Mouse (Mus musculus) C2C12 (cell line): ENCODE data around the gene Bicc1. TPM values are rescaled to one million over a fixed set of nuclear protein-coding genes. Genes with fewer than 3 reads are reported as not detected.

ENCODE experiments used
- H3K27me3 ChIP-seq: one replicate; pipeline ENCODE4 v1.6.1; 2011; ENCODE audit not compliant: control insufficient read depth, insufficient read depth, insufficient read length
- H3K36me3 ChIP-seq: one replicate; pipeline ENCODE4 v1.6.1; 2011; ENCODE audit not compliant: control insufficient read depth, insufficient read depth
- H3K4me3 ChIP-seq: one replicate; pipeline ENCODE4 v1.5.1; 2011; ENCODE audit warnings: mild to moderate bottlenecking, control low read depth; ENCODE audit not compliant: poor library complexity, insufficient read depth, severe bottlenecking
- H3K79me2 ChIP-seq: one replicate; pipeline ENCODE4 v1.6.1; 2011; ENCODE audit not compliant: control insufficient read depth, insufficient read depth
- H3K79me3 ChIP-seq: one replicate; pipeline ENCODE4 v1.6.1; 2011; ENCODE audit warnings: low read depth, control low read depth
- H3ac ChIP-seq: one replicate; pipeline ENCODE3; 2011; ENCODE audit warnings: low read depth; ENCODE audit not compliant: control insufficient read depth, insufficient read length
- CEBPB ChIP-seq: IDR thresholded peaks from one replicate; pipeline ENCODE4 v1.6.1; 2011; ENCODE audit warnings: low read depth, mild to moderate bottlenecking, control low read depth, moderate library complexity
- CTCF ChIP-seq: IDR thresholded peaks from one replicate; pipeline ENCODE4 v1.5.1; 2011; ENCODE audit not compliant: control insufficient read depth, insufficient read depth, insufficient read length
- FOSL1 ChIP-seq: IDR thresholded peaks from one replicate; pipeline ENCODE4 v1.8.0; 2011; ENCODE audit warnings: mild to moderate bottlenecking, low read length; ENCODE audit not compliant: poor library complexity, insufficient read depth, severe bottlenecking
- MAX ChIP-seq: IDR thresholded peaks from one replicate; pipeline ENCODE4 v1.6.1; 2011; ENCODE audit warnings: mild to moderate bottlenecking, control low read depth
- MYOD1 ChIP-seq: IDR thresholded peaks from one replicate; pipeline ENCODE4 v1.6.1; 2011; ENCODE audit warnings: low read depth; ENCODE audit not compliant: control insufficient read depth, insufficient read length
- MYOG ChIP-seq: IDR thresholded peaks from one replicate; pipeline ENCODE4 v1.6.1; 2011; ENCODE audit not compliant: control insufficient read depth, insufficient read length; ENCODE audit errors: extremely low read depth
- USF1 ChIP-seq: IDR thresholded peaks from one replicate; pipeline ENCODE4 v1.6.1; 2011; ENCODE audit warnings: low read depth, mild to moderate bottlenecking, control low read depth, moderate library complexity
- polyA plus RNA-seq: library from polyadenylated mRNA; unstranded; fragments of >200 nt; fragmentation: generic; extraction: Trizol; gene quantifications from one replicate; pipeline ENCODE4 v1.2.1, GENCODE M21; 2012; ENCODE audit warnings: missing spikeins

Gene Bicc1
- polyA plus RNA-seq, 1 experiment: 4.0 TPM

DNA sequence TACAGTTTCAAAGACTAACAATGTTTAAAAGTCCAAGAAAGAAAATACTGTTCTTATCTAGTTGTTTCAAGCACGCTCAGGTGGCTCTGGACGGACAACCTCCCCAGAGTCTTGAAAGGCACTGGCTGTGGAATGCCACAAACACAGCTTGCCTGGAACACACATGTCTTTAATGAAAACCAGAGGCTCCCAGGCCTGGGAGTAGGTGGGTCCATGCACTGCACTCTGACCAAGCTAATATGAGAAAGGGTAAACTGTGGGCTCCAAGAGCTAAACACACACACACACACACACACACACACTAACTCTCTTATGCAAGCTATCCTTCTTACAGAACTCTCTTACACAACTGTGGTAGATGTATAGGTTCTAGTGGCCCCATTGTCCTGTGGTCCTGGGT, 99.2 kb downstream of the Bicc1 start:
- H3K36me3 ChIP-seq: no peaks in the 10 kb centered on the region
- no peak overlapping the region for H3ac ChIP-seq
- H3K79me2 ChIP-seq: no peaks in the 10 kb centered on the region
- no peak for TF ChIP-seq MYOG
- no peak overlapping the region for H3K4me3 ChIP-seq
- no peaks in the 10 kb centered on the region for H3K27me3 ChIP-seq
- no peaks in the 10 kb centered on the region for H3K79me3 ChIP-seq

DNA sequence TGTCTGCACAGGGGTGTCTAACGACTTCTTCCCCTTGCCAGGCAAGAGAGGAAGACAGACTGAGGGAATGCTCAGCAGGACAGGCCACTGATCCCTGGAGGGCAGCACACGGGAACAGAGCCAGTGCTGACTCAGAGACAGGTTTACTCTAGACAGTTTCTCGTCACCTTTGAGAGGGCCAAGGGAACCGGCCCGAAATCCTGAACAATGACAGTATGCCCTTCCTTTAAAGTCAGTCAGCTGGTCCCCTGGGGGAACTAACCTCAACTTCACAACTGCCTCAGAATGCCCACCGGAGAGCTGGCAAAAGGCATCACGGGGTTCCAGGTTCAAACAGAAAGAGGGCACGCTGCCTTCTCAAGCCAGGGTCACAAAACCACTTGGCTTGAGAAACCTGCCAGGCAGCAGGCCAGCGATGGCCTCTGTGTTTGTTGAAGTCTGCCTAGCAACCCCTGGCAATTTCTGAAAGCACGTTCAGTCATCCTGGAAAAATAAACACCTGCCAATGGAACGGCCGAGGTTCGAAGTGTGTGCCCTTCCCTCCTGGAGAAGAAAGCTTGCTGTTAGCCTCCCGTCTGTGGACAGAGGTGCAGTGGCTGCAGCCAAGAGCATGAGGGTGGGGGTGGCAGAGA, 100.8 kb downstream of the Bicc1 start:
- no peaks in the 10 kb centered on the region for H3K27me3 ChIP-seq

DNA sequence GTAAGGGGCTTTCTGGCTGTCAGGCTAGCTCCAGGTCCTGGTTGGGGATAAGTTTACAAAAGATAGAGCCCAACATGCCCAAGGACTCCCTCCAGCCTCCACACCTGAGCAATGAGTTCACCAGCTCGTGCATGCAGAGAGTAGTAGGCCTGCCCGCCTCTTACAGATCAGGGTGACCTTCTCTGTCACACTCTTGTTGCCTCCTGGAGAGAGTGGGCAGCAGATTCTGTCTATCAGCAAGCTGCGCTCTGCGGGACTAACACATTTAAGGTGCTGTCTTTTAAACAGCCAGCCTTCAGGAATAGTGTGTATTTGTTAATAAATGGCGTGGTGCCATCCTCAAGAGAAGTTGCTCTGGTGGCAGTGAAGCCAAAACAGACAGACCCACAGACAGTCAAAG, 101.4 kb downstream of the Bicc1 start:
- H3K4me3 ChIP-seq: no peak overlapping the region
- no peak overlapping the region for H3ac ChIP-seq
- TF ChIP-seq MYOD1 (no peak), CTCF (no peak), MAX (no peak), CEBPB (no peak), FOSL1 (no peak), MYOG (no peak), USF1 (no peak)

More for the DNA sequence above, 100.8 kb downstream of the Bicc1 start:
- TF ChIP-seq MYOD1: no peak
- TF ChIP-seq USF1: no peak
- no peak for TF ChIP-seq MYOG
- no peak for TF ChIP-seq CEBPB
- Histone ChIP-seq H3ac (no peak overlapping the region), H3K79me2 (no peaks in the 10 kb centered on the region), H3K79me3 (no peaks in the 10 kb centered on the region), H3K36me3 (no peaks in the 10 kb centered on the region), H3K4me3 (peak overlapping the region; percentile 14)

GRCm38 (mm10) chr10:71052748-71053147, 106.8 kb downstream of the Bicc1 start:
- H3K79me3 ChIP-seq: no peaks in the 10 kb centered on the region
- TF ChIP-seq USF1 (no peak), MYOD1 (no peak)
- H3K27me3 ChIP-seq: no peaks in the 10 kb centered on the region
- no peaks in the 10 kb centered on the region for H3K79me2 ChIP-seq
- H3K36me3 ChIP-seq: no peaks in the 10 kb centered on the region
- H3ac ChIP-seq: no peak overlapping the region
- no peak overlapping the region for H3K4me3 ChIP-seq

More for the DNA sequence above, 101.4 kb downstream of the Bicc1 start:
- Histone ChIP-seq H3K36me3 (no peaks in the 10 kb centered on the region), H3K27me3 (no peaks in the 10 kb centered on the region), H3K79me2 (no peaks in the 10 kb centered on the region), H3K79me3 (no peaks in the 10 kb centered on the region)

DNA sequence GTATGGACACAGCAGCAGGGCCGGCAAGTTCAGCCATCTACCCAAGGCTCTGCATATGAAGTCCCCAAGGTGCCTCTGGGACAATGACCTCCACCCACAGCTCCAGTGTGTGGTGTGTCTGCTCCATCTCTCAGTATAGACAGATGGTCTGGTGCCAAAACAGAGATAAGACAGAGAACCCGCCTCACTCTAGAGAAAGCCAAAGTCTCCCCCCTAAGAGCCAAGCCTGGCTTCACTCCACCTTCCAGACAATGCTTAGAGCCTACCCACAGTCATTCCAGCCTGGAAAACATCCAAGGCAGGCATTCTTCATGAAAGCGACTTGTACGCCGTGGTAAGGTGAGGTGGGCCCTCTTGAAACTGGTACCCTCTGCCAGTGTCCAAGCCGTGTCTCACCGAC, 107.3 kb downstream of the Bicc1 start:
- H3K4me3 ChIP-seq: no peak overlapping the region
- H3K36me3 ChIP-seq: no peaks in the 10 kb centered on the region
- H3K79me3 ChIP-seq: no peaks in the 10 kb centered on the region
- TF ChIP-seq MAX: no peak
- no peak for TF ChIP-seq FOSL1
- no peak for TF ChIP-seq MYOD1
- TF ChIP-seq MYOG: no peak
- TF ChIP-seq CTCF: no peak
- no peak for TF ChIP-seq CEBPB
- no peak for TF ChIP-seq USF1
- no peaks in the 10 kb centered on the region for H3K79me2 ChIP-seq
- H3K27me3 ChIP-seq: no peaks in the 10 kb centered on the region
- H3ac ChIP-seq: no peak overlapping the region

- no peaks in the 10 kb centered on the region for H3K27me3 ChIP-seq
- H3K79me2 ChIP-seq: no peaks in the 10 kb centered on the region
- no peak overlapping the region for H3K4me3 ChIP-seq
- H3ac ChIP-seq: no peak overlapping the region
- no peaks in the 10 kb centered on the region for H3K36me3 ChIP-seq
- TF ChIP-seq CTCF: no peak
- TF ChIP-seq FOSL1: no peak
- no peak for TF ChIP-seq MYOD1
- no peak for TF ChIP-seq USF1
- TF ChIP-seq CEBPB: no peak
- TF ChIP-seq MYOG: no peak
- no peak for TF ChIP-seq MAX
- no peaks in the 10 kb centered on the region for H3K79me3 ChIP-seq
Observed at GRCm38 (mm10) chr10:71050722-71051333, 108.7 kb downstream of the Bicc1 start.
